Mouse (Mus musculus) embryonic facial prominence, embryonic 14.5 days (tissue): ENCODE measurements around the gene Trim25. TPM values are rescaled to one million over a fixed set of nuclear protein-coding genes. Genes with fewer than 3 reads are reported as not detected.

Experiments
- ATAC-seq: fragments of 200-750 bp; cut with Nextera tagmentation; 2 replicates; pipeline ENCODE4 v1.8.0; 2017; ENCODE audit warnings: low read depth, moderate number of reproducible peaks, moderate TSS enrichment
- DNase-seq: peaks from one replicate; pipeline ENCODE4 v3.0.0-alpha.2; 2015; ENCODE audit warnings: low spot score
- H3K27ac ChIP-seq: fragments of 300-500 bp; sonication (generic); replicated peaks from 2 replicates; pipeline ENCODE4 v1.5.1; 2014; ENCODE audit warnings: low read depth, mild to moderate bottlenecking, low read length, moderate library complexity
- H3K27me3 ChIP-seq: fragments of 300-500 bp; sonication (generic); replicated peaks from 2 replicates; pipeline ENCODE4 v1.6.1; 2014; ENCODE audit warnings: low read length; ENCODE audit not compliant: control insufficient read depth, insufficient read depth
- H3K36me3 ChIP-seq: fragments of 300-500 bp; sonication (generic); 2 replicates; pipeline ENCODE4 v1.6.1; 2014; ENCODE audit warnings: low read length, mixed read lengths; ENCODE audit not compliant: control insufficient read depth, insufficient read depth
- H3K4me1 ChIP-seq: fragments of 300-500 bp; sonication (generic); 2 replicates; pipeline ENCODE4 v1.6.1; 2014; ENCODE audit warnings: antibody characterized with exemption, low read length; ENCODE audit not compliant: control insufficient read depth, insufficient read depth
- H3K4me2 ChIP-seq: fragments of 300-500 bp; sonication (generic); 2 replicates; pipeline ENCODE4 v1.6.1; 2014; ENCODE audit warnings: low read depth, mild to moderate bottlenecking, low read length, moderate library complexity, mixed read lengths
- H3K4me3 ChIP-seq: fragments of 300-500 bp; sonication (generic); 2 replicates; pipeline ENCODE4 v1.5.1; 2014; ENCODE audit warnings: low read depth, mild to moderate bottlenecking, low read length
- H3K9ac ChIP-seq: fragments of 300-500 bp; sonication (generic); 2 replicates; pipeline ENCODE4 v1.6.1; 2014; ENCODE audit warnings: low read depth, mild to moderate bottlenecking, low read length, moderate library complexity, mixed read lengths
- H3K9me3 ChIP-seq: fragments of 300-500 bp; sonication (generic); 2 replicates; pipeline ENCODE4 v1.6.1; 2016; ENCODE audit warnings: low read length; ENCODE audit not compliant: control insufficient read depth
- WGBS: fragments of 180-500 bp; shearing (Covaris S2); extraction: QIAGEN DNeasy Blood & Tissue Kit; methylation state at CpG from one replicate; pipeline ENCODE4 v1.1.7; 2014; 5-methylcytosine and 5-hydroxymethylcytosine counted together
- polyA plus RNA-seq: library from polyadenylated mRNA; unstranded; fragments of >200 nt; fragmentation: Nextera tagmentation; extraction: Ambion mirVana; gene quantifications from 2 replicates; pipeline ENCODE4 v1.2.1, GENCODE M21; 2014

Trim25 gene
- polyA plus RNA-seq, 1 experiment from 2014 or later = 9.6 TPM

DNA sequence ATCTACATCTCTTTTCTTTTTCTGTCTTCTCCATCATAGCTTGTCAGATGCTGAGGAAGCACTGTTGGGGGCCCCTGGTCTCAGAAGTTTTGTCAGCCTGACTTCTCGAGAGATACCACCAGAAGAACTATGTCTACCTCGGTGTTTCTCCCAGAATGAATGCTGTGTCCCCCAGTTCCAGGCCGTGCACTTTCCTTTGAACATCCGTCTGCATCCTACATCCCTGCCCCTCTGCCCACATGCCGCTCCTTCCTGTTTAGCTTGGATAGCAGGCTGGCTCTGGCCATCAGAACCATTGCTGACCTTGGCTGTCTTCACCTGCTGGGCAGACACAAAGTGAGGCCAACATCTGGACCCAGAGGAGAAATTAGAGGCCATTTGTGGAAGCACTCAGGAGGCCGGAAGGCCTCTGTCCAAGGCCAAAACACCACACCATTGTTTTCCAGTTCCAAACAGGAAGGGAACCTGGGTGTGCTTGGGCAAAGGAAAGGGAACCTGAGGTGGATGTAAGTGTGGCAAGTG lies 68.2 kb downstream of the Trim25 start:
- H3K4me2 ChIP-seq = no peak overlapping the region
- H3K4me3 ChIP-seq = no peak overlapping the region
- no peaks in the 10 kb centered on the region for H3K9me3 ChIP-seq
- 59% methylated on average over 6 of the region's 6 CpGs for WGBS
- H3K4me1 ChIP-seq = no peaks in the 10 kb centered on the region
- H3K27me3 ChIP-seq = no peaks in the 10 kb centered on the region
- H3K27ac ChIP-seq = no peak overlapping the region
- DNase-seq (no peak), ATAC-seq (no peak)
- no peaks in the 10 kb centered on the region for H3K36me3 ChIP-seq
- no peak overlapping the region for H3K9ac ChIP-seq

DNA sequence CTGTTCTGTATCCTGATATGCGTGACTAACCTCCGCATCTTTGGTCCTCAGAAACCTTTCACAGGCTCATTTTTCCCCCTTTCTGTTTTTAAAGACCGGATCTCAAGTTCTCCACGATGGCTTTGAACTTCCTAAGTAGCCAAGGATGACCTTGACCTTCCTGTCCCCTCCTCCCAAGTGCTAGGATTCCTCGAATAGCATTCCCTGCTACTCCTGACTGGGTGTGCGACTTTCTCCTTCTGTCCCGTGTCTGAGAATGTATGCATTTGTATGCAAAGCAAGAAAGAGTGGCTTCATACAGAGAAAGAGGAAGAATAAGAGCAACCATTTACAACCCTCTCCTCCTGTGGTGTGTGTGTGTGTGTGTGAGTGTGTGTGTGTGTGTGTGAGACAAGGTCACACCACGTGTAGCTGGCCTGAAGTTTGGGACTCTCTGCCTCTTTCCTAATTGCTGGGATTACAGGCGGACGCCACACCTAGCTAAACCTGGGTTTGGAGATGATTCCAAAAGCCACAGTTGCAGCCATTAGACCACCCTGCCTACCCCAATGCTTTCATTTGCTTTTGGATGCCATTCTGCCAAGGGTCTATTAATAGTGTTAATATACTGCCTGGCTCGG lies 68.8 kb downstream of the Trim25 start:
- Histone ChIP-seq H3K27ac (peak overlapping the region; percentile 39), H3K9ac (no peak overlapping the region), H3K4me3 (no peak overlapping the region), H3K4me1 (no peaks in the 10 kb centered on the region), H3K4me2 (no peak overlapping the region), H3K36me3 (no peaks in the 10 kb centered on the region), H3K9me3 (no peaks in the 10 kb centered on the region), H3K27me3 (no peaks in the 10 kb centered on the region)
- WGBS = 52% methylated on average over 11 of the region's 11 CpGs
- ATAC-seq (no peak), DNase-seq (no peak)

DNA sequence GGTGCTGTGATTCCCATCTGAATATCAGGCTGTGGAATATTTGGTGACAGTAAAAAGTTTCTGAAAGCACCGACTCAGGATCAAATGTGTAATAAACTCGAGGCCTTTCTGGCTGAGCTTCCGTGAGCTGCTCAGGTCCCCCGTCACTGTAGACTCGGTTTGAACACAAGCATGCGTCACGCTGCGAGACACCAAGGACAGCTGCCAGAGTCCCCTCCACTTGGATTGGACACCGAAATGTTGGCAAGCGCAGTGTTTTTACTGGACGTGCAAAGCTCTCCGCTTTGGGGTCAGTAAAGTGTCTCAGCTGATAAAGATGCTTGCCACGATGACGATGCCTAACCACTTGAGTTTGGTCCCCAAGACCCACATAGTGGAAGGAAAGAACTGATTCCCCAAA lies 69.5 kb downstream of the Trim25 start:
- H3K9me3 ChIP-seq = no peaks in the 10 kb centered on the region
- no peaks in the 10 kb centered on the region for H3K36me3 ChIP-seq
- H3K4me2 ChIP-seq = no peak overlapping the region
- no peaks in the 10 kb centered on the region for H3K27me3 ChIP-seq
- DNase-seq (no peak), ATAC-seq (no peak)
- H3K27ac ChIP-seq = no peak overlapping the region
- no peaks in the 10 kb centered on the region for H3K4me1 ChIP-seq
- no peak overlapping the region for H3K9ac ChIP-seq
- no peak overlapping the region for H3K4me3 ChIP-seq
- 91% methylated on average over 14 of the region's 14 CpGs for WGBS

DNA sequence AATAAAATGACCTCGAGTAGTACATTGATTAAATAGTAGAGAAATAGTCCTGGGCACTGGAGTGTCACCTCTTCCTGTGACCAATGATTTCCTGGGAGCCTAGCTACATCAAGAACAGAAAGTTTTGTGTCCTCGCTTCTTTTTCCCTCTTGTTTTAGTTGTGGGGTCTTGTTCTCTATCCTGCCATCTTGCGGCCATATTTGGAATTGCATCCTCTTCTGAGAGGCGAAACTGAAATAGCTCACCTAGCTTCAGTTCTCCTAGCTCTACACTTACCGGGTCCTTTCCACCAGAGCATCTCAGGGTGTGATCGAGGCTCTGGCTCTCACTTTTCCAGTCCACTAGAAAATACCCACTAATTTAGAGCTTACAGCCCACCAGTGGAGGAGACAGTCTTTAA lies 70.1 kb downstream of the Trim25 start:
- Histone ChIP-seq H3K27me3 (no peaks in the 10 kb centered on the region), H3K4me2 (no peak overlapping the region), H3K4me3 (no peak overlapping the region), H3K27ac (no peak overlapping the region), H3K4me1 (no peaks in the 10 kb centered on the region), H3K36me3 (no peaks in the 10 kb centered on the region), H3K9me3 (no peaks in the 10 kb centered on the region), H3K9ac (no peak overlapping the region)
- DNase-seq (peak; percentile 40), ATAC-seq (no peak)
- WGBS = 30% methylated on average over 6 of the region's 6 CpGs

Other genes starting within 250 kb of the Trim25 start
- 22.2 and 28.2 TPM in 2 replicates for gene Akap1, start 134.8 kb upstream of the Trim25 start, polyA plus RNA-seq
- gene Scpep1, start 43.9 kb upstream of the Trim25 start, polyA plus RNA-seq = 84.5 and 89.0 TPM in 2 replicates
- not detected in 2 replicates for gene Elobl, start 32.4 kb upstream of the Trim25 start, polyA plus RNA-seq
- 9.4 and 10.0 TPM in 2 replicates for gene Coil, start 29.1 kb upstream of the Trim25 start, polyA plus RNA-seq
- 3.0 and 3.6 TPM in 2 replicates for gene Dgke, start 67.5 kb downstream of the Trim25 start, polyA plus RNA-seq
- 1.2 and 1.7 TPM in 2 replicates for gene Gm525, start 74.5 kb downstream of the Trim25 start, polyA plus RNA-seq